Mouse (Mus musculus) forelimb bud, embryonic 11.5 days (tissue): Measurements from ENCODE around the gene Tm2d1.
"Not testable (repeated sequence)": the region's sequence is repeated elsewhere in the genome, so short reads cannot be mapped to it uniquely, and the experiment has no call there.

ENCODE experiments used
- DNase-seq: peaks from one replicate; pipeline ENCODE4 v3.0.0-alpha.2; 2012; ENCODE audit warnings: low read depth, low spot score

The Tm2d1 gene

DNA sequence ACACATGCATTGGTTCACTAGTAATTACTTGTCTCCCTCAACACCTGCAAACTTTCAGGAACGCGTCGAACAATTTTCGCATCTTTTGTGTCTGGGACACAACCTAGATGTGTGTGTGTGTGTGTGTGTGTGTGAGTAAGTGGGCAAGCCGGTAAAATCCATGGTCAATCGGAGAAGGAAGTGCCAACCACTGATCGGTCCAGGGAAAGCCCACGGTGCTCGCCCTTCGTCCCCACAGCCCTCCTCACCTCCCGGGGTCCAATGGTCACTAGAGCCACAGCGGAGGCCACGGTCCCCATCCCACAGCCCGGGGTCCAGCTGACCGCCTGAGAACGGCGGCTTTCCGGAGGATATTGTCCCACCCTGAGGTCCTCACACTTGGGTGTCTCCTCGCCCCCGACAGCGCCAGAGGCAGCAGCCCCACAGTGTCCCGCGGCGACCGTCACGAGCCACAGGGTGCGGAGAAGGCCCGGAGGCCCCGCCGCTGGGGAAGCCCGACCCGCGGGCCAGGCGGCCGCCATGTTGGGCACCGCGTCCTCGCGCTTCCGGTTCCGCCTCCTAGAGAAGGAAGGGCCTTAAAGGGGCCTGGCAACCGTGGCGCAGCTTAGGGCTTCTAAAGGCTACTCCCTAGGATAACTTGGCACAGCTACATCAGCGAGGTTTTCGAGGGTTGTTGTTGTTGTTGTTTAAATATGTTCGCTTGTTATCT is at the start of gene Tm2d1:
Gene Tm2d1, minus strand, starts transcription at position 591 of the 709 bp plus-strand sequence.
- peak; percentile 82 for DNase-seq

DNA sequence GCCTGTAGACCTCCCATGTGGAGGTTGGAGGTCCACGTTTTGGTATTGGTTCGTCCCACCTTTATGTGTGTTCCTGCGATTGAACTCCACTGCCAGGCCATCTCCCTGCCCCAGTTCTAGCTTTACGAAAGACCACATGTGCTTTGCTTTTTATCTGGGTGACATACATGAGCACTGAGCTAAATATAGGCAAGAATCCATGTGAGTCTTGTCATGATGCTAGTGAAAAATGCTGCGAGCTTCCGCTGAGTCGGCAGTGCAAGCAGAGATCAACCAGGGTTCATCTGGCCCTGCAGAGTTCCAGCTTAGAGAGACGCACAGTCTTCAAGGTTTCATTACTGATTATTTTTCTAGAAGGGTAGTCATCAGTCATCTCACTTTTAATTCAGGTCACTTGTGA is 45.3 kb upstream of the Tm2d1 start:
- no peak for DNase-seq

DNA sequence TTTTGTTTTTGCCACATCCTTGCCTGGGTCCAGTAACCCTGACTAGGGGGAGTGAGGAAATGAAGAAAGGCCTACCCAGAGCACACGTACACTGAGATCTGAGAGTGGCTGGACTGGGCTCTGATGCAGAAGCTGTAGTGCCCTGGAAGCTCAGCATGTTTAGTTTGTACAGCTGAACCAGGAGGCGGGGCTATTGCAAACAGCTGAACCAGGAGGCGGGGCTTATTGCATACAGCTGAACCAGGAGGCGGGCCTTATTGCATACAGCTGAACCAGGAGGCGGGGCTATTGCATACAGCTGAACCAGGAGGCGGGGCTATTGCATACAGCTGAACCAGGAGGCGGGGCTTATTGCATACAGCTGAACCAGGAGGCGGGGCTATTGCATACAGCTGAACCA is 32.0 kb upstream of the Tm2d1 start:
- not testable (repeated sequence) for DNase-seq

DNA sequence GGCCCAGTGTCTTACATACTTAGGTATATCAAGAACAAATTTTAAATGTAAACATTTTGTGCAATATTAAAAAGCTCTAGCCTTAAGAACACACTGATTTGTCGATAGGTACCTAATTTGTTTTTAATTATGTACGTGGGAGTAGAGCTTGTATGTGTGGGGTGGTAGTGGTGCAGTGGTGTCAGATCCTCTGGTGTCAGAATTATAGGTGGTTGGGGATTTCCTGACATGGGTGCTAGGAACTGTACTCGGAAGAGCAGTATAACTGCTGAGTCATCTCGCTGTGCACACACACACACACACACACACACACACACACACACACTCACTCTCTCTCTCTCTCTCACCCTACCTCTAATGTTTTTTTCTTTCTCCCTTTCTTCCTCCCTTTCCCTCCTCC is 25.3 kb upstream of the Tm2d1 start:
- no peak for DNase-seq

DNA sequence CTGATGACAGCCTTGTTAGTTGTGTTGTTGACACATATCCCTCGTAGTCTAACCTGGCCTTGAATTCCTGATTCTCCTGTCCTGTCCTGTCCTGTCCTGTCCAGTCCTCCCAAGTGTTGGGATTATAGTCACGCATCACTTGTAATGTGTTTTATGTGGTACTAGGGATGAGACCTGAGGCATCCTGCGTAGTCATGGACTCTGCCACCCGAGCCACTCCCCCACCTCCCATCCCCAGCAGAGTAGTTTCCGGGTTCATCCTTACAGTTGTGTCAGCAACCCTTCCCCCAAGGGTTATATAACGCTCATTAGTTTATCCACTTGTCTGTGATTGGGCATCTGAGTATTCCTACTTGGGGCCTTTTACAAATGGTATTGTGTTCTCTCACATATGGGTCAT is 21.3 kb upstream of the Tm2d1 start:
- no peak for DNase-seq

DNA sequence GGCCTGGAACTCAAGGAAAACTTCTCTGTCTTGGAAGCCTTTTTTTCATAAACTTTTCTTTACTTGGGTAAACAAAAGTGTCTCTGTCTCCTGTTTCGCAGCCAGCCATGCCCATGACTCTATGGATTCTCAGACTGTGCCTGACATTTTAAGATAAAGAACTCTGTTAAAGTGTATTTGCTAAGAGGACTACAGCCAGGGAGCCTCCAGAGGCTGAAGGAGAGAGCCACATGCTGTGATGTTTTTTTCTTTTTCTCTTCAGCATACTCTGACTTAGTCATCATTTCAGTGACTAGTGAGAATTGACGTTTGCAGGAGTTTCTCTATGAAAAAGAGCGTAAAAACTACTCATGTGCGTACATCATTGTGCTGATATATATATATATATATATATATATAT is 20.4 kb upstream of the Tm2d1 start:
- no peak for DNase-seq

DNA sequence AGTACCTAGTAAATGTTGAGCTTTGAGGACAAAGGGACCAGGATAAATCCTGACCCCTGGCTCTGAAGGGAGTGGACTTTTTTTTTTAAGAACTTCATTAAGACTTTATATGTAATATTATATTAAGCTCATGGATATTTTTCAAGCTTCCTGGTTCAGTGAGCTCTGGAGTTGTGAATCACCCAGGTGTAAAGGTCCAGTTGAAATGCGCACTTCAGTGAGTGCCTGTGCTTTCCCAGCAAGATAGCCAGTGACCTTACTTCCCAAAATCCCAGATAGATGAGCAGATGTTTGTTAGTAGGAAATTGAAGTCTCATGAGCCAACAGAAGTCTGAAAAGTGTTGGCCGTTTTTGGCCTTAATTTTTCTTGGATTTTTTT is 18.5 kb upstream of the Tm2d1 start:
- DNase-seq: no peak

DNA sequence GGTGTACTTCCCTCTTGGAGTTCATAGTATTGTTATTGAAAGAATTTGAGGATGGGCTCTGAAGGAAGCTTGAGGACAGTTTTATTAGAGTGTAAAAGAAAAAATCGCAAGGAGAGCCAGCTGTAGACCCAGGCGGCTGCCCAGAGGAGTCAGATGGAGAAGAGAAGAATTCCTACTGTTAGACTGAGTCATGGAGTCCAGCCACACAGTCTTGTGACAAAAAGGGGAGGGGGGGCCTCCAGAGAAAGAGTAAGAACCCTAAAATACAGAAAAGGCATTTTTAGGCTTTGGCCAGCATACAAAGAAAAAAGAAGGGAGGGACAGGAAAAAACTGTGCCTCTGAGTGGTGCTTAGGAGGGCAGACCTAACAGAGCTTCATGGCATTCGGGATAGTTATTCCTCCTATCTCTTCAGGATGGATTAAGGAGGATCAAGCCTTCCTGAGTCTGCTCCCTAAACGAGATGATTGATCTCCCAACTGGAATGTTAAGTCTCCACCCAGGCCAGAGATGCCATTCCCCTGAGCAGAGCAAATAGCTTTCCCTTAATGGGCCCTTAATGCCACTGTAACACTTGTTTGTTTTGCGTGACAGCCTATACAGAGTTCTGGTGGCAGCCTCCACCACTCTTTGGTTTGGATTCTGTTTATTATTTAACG is 17.9 kb upstream of the Tm2d1 start:
- DNase-seq: no peak

DNA sequence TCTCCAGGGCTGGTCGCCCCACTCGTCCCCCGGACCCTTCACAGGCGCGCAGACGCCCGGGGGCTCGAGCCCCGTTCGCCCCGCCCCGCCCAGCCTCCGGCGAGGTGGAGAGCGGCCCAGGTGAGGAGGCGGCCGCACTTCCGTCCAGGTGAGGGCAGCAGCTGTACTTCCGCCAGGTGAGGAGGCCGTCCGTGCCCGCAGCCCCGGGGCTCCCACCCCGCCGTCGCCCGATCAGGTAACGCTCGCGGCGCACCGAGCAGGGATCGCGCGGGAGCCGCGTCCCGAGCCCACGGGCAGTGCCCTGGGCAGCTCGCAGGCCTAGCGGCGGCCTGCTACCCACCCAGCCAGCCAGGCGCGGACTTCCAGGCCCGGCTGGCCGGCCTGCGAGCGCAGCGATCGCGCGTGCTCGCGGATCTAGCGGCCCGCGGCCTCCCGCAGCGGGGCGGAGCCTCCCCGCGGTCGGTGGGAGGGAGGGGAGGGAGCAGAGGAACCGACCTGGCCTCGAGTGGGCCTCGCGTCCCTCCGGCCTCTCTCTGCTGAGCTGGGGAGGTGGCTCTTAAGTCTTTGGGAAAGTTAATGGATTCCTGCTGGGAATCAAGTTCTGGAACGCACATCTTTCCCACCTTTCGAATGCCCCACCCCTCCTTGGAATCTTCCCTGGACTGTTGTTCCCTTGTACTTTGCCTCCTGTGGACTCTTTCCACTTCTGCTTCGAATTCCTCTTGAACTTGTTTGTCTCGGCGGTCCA is 12.8 kb upstream of the Tm2d1 start, which contains the start of gene Patj:
Gene Patj, plus strand, starts transcription at position 96 of the 748 bp plus-strand sequence.
- peak; percentile 58 for DNase-seq

DNA sequence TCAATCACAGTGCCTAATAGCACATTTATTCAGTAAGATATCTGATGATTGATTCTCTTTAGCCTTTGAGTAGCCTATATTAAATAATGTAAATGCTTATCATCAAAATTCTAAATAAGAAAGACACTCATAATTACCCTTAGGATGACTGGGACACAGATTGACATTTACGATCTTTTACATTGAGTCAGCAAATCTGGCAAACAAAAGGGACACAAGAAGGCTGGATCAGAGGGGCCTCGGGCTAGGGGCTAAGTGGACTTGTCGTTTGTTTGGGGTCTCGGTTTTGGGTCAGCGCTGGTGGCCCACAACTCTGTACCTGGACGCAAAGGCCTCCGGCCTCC is 12.2 kb upstream of the Tm2d1 start:
- DNase-seq: peak; percentile 13

DNA sequence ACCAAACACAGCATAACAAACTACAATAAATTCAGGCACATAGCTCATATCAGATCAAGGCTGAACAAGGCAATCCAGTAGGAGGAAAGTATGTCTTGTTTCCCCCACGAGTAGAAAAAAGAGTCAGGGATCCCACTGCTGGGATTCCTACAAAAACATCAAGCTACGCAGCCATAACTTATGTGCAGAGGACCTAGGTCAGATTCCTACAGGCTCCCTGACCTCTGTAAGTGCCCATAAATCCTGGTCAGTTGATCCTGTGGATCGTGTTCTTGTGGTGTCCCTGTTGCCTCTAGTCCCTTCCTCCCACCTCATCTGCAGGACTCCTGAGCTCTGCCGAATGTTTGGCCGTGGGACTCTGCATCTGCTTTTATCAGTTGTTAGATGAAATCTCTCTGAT is 1.9 kb upstream of the Tm2d1 start:
- DNase-seq: no peak

DNA sequence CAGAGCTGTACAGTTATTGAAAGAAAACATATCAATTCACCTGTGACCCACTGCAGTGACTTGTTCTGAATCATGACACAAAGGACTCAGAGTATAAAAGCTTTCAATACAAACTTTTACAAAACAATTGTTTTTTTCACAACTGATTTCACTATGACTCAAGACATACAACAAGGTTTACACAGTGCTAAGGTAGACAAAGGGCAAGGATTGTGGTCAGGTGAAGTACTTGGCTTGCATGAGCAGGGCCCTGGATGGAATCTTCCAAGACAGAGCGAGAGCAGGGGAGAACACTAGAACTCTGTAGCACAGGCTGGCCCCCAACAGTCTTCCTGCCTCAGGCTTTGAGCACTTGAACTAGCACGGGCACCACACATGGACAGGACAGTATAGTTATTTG is 6.2 kb downstream of the Tm2d1 start:
- DNase-seq: no peak

DNA sequence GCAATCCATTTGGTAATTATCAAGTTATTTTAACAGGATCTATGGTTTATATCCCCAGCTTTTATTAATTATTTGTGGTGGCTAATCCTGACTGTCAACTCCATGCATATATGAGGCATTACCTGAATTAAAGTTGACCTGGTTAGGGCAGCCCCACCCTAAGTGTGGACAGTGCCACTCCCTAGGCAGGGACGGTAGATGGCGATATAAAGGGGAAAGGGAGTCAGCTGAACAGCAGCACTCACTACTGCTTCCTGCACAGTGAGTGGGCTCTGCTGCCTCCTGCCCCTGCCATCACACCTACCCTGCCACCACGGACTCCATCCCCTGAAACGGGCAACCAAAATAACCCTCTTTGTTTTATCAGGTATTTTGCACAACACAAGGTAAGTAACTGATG is 7.7 kb downstream of the Tm2d1 start:
- no peak for DNase-seq

DNA sequence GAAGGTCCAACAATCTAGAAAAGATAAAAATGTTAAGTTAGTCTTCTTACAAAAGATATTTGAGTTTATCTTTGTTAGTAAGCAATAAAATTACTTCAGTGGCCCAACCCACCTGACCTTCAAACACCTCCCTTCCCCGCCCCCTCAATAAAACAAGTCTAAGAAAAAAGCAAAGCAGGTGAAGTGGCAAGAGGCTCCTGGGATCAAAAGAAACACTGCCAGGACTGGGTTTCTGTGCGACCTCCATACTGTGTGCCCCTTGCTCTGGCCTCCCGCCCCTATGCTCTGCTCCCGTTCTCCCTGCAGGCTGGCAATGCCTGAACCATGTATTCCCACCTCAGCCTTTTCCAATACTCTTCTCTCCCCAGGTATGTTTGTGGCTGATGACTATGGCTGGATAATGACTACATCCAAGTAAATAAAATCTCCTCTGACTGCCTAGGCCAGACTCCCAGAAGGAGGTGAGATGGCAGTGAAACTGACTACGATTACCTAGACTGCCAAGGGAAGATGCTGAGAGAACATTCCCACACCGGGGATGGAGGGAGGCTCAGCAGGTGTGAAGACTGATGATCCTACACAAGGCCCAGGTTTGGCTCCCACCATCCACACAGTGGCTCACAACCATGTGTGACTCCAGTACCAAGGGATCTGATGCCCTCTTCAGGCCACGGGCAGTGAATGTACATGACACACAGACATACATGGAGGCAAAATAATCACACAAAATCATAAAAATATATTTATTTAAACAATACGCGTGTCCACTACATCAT is 24.9 kb downstream of the Tm2d1 start:
- DNase-seq: no peak

DNA sequence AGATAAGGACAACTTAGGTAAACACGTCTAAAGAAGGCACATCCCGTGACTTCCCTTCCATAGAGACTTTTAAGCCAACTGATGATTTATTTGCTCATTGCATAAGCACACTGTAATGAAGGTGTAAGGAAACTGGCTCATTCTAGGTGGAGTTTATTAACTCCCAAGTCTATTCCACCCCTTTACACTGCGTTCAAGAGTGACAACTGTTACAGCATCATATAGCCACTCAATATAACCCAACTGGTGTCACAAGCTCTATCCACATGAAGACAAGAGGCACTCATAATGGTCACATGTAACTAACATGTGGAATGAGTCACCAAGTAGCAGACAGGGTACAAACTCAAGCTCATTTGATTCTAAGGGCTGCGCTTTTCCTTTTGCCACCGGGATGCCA is 34.5 kb downstream of the Tm2d1 start:
- no peak for DNase-seq

DNA sequence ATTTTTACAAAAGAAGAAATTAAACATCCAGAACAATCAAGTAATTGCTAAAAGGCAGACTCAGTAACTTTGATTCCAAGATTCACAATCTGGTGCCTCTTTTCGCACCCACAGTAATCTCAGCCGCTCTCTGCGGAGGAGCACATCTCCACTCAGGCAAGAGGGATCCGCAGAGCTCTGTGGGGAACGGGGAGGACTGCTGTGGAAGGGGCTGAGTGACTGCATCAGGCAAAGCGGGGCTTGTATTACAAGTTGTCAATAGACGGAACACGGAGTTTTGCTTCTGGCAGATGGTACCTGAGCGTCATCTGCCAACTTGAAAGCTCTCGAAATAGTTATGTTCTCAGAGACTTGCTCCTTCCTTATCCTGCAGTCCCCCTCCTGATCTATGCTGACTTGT is 37.3 kb downstream of the Tm2d1 start:
- DNase-seq: no peak

DNA sequence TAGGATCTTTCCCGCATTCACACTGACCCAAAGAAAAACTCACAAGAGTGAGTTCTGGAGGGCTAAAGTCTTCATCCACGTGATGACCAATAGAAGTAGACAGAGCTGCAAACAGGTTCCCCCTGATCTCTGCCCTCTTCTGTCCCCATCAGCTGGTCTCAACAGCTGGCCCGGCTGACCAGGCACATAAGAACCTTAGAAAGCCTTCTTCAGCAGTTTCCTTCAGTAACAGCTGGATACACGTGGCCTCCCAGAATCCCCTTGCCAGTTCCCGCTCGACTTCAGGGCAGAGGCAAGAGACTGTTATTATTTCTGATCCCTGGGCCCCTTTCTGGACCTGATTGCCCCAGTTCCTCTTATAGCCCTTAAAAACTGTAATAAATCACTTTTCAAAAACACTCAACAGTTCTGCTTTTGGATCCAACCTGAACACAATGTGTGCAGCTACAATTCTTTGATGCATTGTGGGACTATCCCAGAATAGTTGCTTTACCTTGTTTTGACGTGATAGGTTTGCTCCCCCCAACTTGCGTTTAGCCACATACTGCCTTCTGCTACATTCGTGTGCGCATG is 43.0 kb downstream of the Tm2d1 start:
- DNase-seq: peak; percentile 28

DNA sequence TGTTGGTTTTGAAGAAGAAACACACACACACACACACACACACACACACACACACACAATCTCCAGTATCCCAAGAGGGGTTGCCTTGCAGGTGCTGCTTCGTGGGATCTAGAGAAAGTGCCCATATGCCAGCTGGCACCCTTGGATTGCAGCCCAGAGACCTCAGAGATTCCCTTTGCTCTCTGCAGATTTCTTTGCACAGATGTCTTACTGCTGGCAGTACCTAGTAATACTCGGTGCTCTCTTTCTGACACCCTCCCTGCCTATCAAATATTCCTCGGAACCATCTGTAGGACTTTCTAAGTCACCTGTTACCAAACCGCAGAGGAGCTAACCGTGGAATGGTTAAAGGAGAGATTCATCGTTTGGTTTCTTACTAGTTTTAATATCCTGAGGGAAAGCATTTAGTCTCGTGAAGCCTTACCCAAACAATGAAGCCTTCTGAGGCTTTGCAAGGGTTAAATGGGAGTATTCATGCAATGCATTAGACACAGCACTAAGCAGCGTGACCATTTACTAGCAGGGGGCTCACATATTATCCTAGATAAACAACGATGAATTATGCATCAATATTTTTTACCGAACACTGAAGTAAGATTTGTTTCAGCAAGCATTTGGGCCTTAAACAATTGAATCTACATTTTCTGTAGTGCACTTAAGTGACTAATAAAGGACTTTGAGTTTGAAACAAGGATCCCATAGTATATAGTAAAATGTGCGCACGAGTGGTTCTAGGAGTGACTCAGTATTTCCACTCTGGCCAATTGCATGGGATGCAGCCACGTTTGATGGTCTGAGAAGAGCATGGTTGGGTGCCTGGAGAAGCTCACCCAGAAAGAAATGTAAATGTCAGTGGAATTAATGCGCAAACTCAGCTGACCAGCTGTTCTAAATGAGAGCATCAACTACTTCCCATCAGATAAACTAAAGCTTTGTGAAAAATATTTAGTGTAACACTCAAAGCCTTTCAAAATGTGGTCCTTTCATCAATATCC is 44.2 kb downstream of the Tm2d1 start:
- DNase-seq: no peak

DNA sequence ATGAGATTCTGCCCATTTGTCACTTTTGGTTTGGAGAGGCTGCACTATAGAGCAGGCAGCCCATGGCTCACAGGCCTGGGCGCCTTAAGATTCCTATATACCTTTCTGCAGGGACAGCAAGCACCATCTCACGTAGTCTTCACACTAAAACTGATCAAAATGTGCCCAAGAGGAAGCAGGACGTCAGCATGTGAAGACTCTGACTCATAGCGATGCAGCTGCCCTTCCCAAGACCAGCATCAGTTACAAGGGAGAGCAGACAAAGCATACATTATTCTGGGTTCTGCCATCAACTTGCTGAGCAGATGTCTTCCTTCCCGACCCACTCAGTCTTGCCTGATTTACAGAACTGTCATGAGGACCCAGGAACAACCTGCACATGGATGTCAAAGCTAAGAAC is 45.9 kb downstream of the Tm2d1 start:
- DNase-seq: no peak

DNA sequence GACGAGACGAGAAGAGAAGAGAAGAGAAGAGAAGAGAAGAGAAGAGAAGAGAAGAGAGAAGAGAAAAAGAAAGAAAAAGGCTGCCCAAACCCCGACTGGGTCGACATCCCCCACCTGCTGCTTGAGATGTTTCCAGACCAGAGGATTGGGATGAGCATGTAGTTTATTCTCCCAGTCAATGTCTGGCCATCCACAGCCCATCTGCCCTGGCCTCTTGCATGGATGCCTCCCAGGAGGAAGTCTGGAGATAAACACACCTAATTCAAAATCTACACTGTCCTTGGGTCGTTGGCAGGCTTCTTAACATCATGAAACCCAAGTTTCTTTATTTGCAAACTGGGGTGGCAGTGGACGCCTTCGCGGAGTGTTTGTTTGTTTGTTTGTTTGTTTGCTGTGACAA is 47.4 kb downstream of the Tm2d1 start:
- no peak for DNase-seq

DNA sequence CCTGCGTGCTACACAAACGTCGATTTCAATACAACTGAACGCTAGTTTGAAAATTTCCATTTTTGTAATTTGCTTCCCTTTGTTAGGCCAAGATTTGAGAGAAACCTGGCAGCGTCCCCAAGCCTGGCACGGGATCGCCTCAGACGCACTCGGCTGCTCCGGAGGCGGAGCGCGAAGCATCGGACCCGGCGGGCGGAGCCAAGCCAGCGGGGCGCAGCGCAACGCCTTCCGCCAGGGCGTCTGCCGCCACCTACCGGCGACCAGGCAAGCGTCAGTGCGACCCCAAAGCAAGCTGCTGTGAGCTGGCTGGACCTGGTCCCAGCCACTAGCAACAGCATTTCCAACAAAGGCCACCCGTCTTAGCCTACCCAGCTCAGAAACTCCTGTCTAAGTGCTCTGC is 60.9 kb downstream of the Tm2d1 start:
- DNase-seq: peak; percentile 93
